Comparison of ENCODE assay signal across 26 mouse cellular contexts in the genomic region with DNA sequence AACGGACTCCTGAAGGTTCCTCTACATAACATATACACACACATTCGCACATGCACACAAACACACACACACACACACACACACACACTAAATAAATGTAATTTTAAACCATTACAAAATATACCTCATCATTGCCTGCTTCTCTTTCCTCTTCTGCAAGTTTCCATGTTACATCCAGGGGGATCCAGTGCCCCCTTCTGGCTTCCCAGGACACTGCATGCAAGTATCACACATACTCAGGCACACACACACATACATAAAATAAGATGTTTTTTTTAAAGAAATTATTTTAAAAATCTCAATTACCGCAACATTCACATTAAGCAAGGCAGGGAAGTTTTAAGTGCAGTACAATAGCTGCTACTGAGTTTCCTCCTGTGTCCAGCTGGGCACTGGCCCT.
DNase-seq lines count a peak whose midpoint lies in the region; ATAC-seq and TF ChIP-seq lines count a peak whose summit lies in the region.
"Had no signal": no experiment of that assay in that cellular context is flagged by ENCODE, and none has a peak within 500 bp of the region (broad histone marks: within the 10 kb centered on the region; RNA-seq: fewer than 3 reads in every experiment).

No protein-coding gene starts in this region.

- intact Hi-C loops in heart, adult 2 months (cut with DNase I), result no loop called here

- H3K9ac ChIP-seq in heart, adult 2 months (ENCODE audit: low read depth, low read length), result no peak overlapping the region
- H3K9ac ChIP-seq in midbrain, postnatal 0 days (replicated peaks; ENCODE audit: low read length, poor library complexity, severe bottlenecking), result no peak overlapping the region
- no peak overlapping the region for H3K9ac ChIP-seq in midbrain, embryonic 16.5 days (ENCODE audit: low read depth, low read length)
- H3K9ac ChIP-seq: embryonic facial prominence, embryonic 13.5 days; forebrain, embryonic 13.5 days; hindbrain, embryonic 13.5 days had no signal

- TF ChIP-seq POLR2A in heart, adult 2 months (IDR thresholded peaks at IDR 0.05; ENCODE audit: insufficient read depth, low read depth, low read length), result no peak

- no peaks in the 10 kb centered on the region for H3K79me2 ChIP-seq in heart, adult 2 months (replicated peaks; ENCODE audit: control insufficient read depth, insufficient read depth, low read length)

- no peaks in the 10 kb centered on the region for H3K9me3 ChIP-seq in midbrain, postnatal 0 days (ENCODE audit: low read length)
- H3K9me3 ChIP-seq in midbrain, embryonic 16.5 days (replicated peaks; ENCODE audit: control insufficient read depth, low read length, poor library complexity, severe bottlenecking), result no peaks in the 10 kb centered on the region
- no peaks in the 10 kb centered on the region for H3K9me3 ChIP-seq in E14TG2a.4 (ENCODE audit: low read length)
- H3K9me3 ChIP-seq: embryonic facial prominence, embryonic 13.5 days; forebrain, embryonic 10.5 days; forebrain, embryonic 13.5 days; hindbrain, embryonic 13.5 days had no signal

- no peaks in the 10 kb centered on the region for H3K27me3 ChIP-seq in heart, adult 2 months (ENCODE audit: control insufficient read depth, insufficient read depth, low read length)
- H3K27me3 ChIP-seq in midbrain, postnatal 0 days (ENCODE audit: insufficient read depth, low read length), result no peaks in the 10 kb centered on the region
- no peaks in the 10 kb centered on the region for H3K27me3 ChIP-seq in midbrain, embryonic 16.5 days (ENCODE audit: control insufficient read depth, insufficient read depth, low read depth, low read length)
- H3K27me3 ChIP-seq in E14TG2a.4 (ENCODE audit: insufficient read depth, low read length), result no peaks in the 10 kb centered on the region; the same call in 1 of the 2 replicates
- H3K27me3 ChIP-seq: CH12.LX; embryonic facial prominence, embryonic 13.5 days; forebrain, embryonic 13.5 days; hindbrain, embryonic 13.5 days had no signal

- WGBS in heart, adult 2 months, result 92% methylated on average over 3 of the region's 3 CpGs
- 92% methylated on average over 3 of the region's 3 CpGs for WGBS in midbrain, postnatal 0 days
- WGBS in midbrain, embryonic 16.5 days, result 94% methylated on average over 3 of the region's 3 CpGs

- peak; percentile 22; the same call in 1 of the 2 replicates for TF ChIP-seq CTCF in heart, adult 2 months (IDR thresholded peaks at IDR 0.05)
- peak; percentile 52 for TF ChIP-seq CTCF in midbrain, postnatal 0 days (IDR thresholded peaks at IDR 0.05)
- peak; percentile 63 for TF ChIP-seq CTCF in E14TG2a.4 (conservative IDR thresholded peaks at IDR 0.05; ENCODE audit: low read length)

- no peak for TF ChIP-seq EP300 in heart, adult 2 months (IDR thresholded peaks at IDR 0.05; ENCODE audit: insufficient read depth, low read depth, low read length)

- ATAC-seq in midbrain, postnatal 0 days (ENCODE audit: low FRiP score), result no peak
- ATAC-seq in midbrain, embryonic 16.5 days, result no peak
- ATAC-seq in erythroblast, adult 5-6 weeks (replicated peaks; ENCODE audit: low FRiP score, poor library complexity, severe bottlenecking), result no peak
- ATAC-seq: forebrain, embryonic 13.5 days; hindbrain, embryonic 16.5 days; inflammation-experienced regulatory T-cells, adult 6 months; intestine, embryonic 16.5 days had no signal

- DNase-seq in heart, adult 2 months, result no peak
- DNase-seq in heart, adult 9 months (ENCODE audit: low spot score in 2 of 2), result no peak
- no peak for DNase-seq in midbrain, postnatal 0 days (ENCODE audit: low spot score)
- DNase-seq in R1 (ENCODE audit: low read depth, low spot score), result peak; percentile 34
- DNase-seq in liver, result no peak
- DNase-seq: adrenal gland, adult 2 months; adrenal gland, postnatal 14 days; B cell, adult 2 months; cerebellum, adult 11 months; cerebellum, adult 2 months; cerebellum, adult 9-11 months; cerebellum, postnatal 25 days; gastrocnemius, postnatal 25 days; heart, adult 18-20 months had no signal

- no peak overlapping the region for H3K4me3 ChIP-seq in heart, adult 2 months
- no peak overlapping the region for H3K4me3 ChIP-seq in midbrain, postnatal 0 days (ENCODE audit: low read depth, low read length)
- no peak overlapping the region for H3K4me3 ChIP-seq in midbrain, embryonic 16.5 days (ENCODE audit: low read depth, low read length)
- H3K4me3 ChIP-seq in E14TG2a.4 (replicated peaks; ENCODE audit: low read length), result no peak overlapping the region
- H3K4me3 ChIP-seq: embryonic facial prominence, embryonic 13.5 days; forebrain, embryonic 10.5 days; forebrain, embryonic 13.5 days; hindbrain, embryonic 13.5 days had no signal

- H3K36me3 ChIP-seq in heart, adult 2 months (ENCODE audit: control insufficient read depth, insufficient read depth, low read length), result no peaks in the 10 kb centered on the region
- H3K36me3 ChIP-seq in midbrain, postnatal 0 days (ENCODE audit: insufficient read depth, low read length), result no peaks in the 10 kb centered on the region
- no peaks in the 10 kb centered on the region for H3K36me3 ChIP-seq in midbrain, embryonic 16.5 days (ENCODE audit: control insufficient read depth, insufficient read depth, low read length)
- H3K36me3 ChIP-seq in E14TG2a.4 (ENCODE audit: insufficient read depth, low read length), result no peaks in the 10 kb centered on the region
- H3K36me3 ChIP-seq: embryonic facial prominence, embryonic 13.5 days; forebrain, embryonic 10.5 days; hindbrain, embryonic 13.5 days had no signal

- no peak overlapping the region for H3K4me2 ChIP-seq in midbrain, postnatal 0 days (ENCODE audit: low read depth, low read length, poor library complexity, severe bottlenecking)
- no peak overlapping the region for H3K4me2 ChIP-seq in midbrain, embryonic 16.5 days (ENCODE audit: low read length)
- H3K4me2 ChIP-seq: embryonic facial prominence, embryonic 13.5 days; forebrain, embryonic 13.5 days; heart, embryonic 11.5 days; hindbrain, embryonic 13.5 days had no signal

- H3K27ac ChIP-seq in heart, adult 2 months, result no peak overlapping the region
- H3K27ac ChIP-seq in midbrain, postnatal 0 days (ENCODE audit: low read depth, low read length), result no peak overlapping the region
- no peak overlapping the region for H3K27ac ChIP-seq in midbrain, embryonic 16.5 days (ENCODE audit: low read length)
- H3K27ac ChIP-seq: embryonic facial prominence, embryonic 13.5 days; forebrain, embryonic 10.5 days; forebrain, embryonic 13.5 days; hindbrain, embryonic 13.5 days had no signal

- H3K4me1 ChIP-seq in heart, adult 2 months (ENCODE audit: control insufficient read depth, insufficient read depth, low read length), result no peaks in the 10 kb centered on the region
- no peaks in the 10 kb centered on the region for H3K4me1 ChIP-seq in midbrain, postnatal 0 days (ENCODE audit: insufficient read depth, low read length)
- no peaks in the 10 kb centered on the region for H3K4me1 ChIP-seq in midbrain, embryonic 16.5 days (ENCODE audit: control insufficient read depth, insufficient read depth, low read length)
- no peaks in the 10 kb centered on the region for H3K4me1 ChIP-seq in E14TG2a.4 (replicated peaks; ENCODE audit: low read depth, low read length)
- H3K4me1 ChIP-seq: embryonic facial prominence, embryonic 13.5 days; forebrain, embryonic 10.5 days; forebrain, embryonic 13.5 days; hindbrain, embryonic 13.5 days had no signal
